Comparison of ENCODE assay signal across 9 mouse cellular contexts in genomic region chr5:114308765-114309679, GRCm38 (mm10). TPM values are rescaled to one million over a fixed set of nuclear protein-coding genes. Genes with fewer than 3 reads are reported as not detected.
DNase-seq lines count a peak whose midpoint lies in the region; ATAC-seq and TF ChIP-seq lines count a peak whose summit lies in the region.
"Had no signal": no experiment of that assay in that cellular context is flagged by ENCODE, and none has a peak within 500 bp of the region (broad histone marks: within the 10 kb centered on the region; RNA-seq: fewer than 3 reads in every experiment).

No protein-coding gene starts in this region.

- H3K9me3 ChIP-seq in heart, embryonic 12.5 days (replicated peaks) = no peaks in the 10 kb centered on the region
- H3K9me3 ChIP-seq in E14TG2a.4 (ENCODE audit: low read length) = no peaks in the 10 kb centered on the region
- H3K9me3 ChIP-seq in neural tube, embryonic 12.5 days = no peaks in the 10 kb centered on the region

- intact Hi-C loops in heart, postnatal 25 days (cut with DNase I) = loop anchor here (1.0 to 5.0 kb wide), 3 partner anchors 61 to 256 kb away; no protein-coding TSS in a partner anchor

- no peaks in the 10 kb centered on the region for H3K36me3 ChIP-seq in heart, embryonic 12.5 days
- H3K36me3 ChIP-seq in E14TG2a.4 (ENCODE audit: insufficient read depth, low read length) = no peaks in the 10 kb centered on the region
- H3K36me3 ChIP-seq in neural tube, embryonic 12.5 days = no peaks in the 10 kb centered on the region

- H3K9ac ChIP-seq in heart, embryonic 12.5 days = no peak overlapping the region
- no peak overlapping the region for H3K9ac ChIP-seq in neural tube, embryonic 12.5 days

- peak overlapping the region; percentile 20; the same call in 1 of the 2 replicates for H3K4me2 ChIP-seq in heart, embryonic 12.5 days
- H3K4me2 ChIP-seq in neural tube, embryonic 12.5 days (replicated peaks) = peak overlapping the region; percentile 39

- 55% methylated on average over 18 of the region's 18 CpGs for WGBS in heart, embryonic 12.5 days
- WGBS in neural tube, embryonic 12.5 days = 39% methylated on average over 18 of the region's 18 CpGs

- H3K4me3 ChIP-seq in heart, embryonic 12.5 days = no peak overlapping the region
- H3K4me3 ChIP-seq in E14TG2a.4 (replicated peaks; ENCODE audit: low read length) = peak overlapping the region; percentile 24
- no peak overlapping the region for H3K4me3 ChIP-seq in neural tube, embryonic 12.5 days

- peak; percentile 40 for TF ChIP-seq CTCF in E14TG2a.4 (conservative IDR thresholded peaks at IDR 0.05; ENCODE audit: low read length)

- peaks cover 11% of the 10 kb centered on the region for H3K27me3 ChIP-seq in heart, embryonic 12.5 days (replicated peaks)
- no peaks in the 10 kb centered on the region for H3K27me3 ChIP-seq in E14TG2a.4 (ENCODE audit: insufficient read depth, low read length)
- H3K27me3 ChIP-seq in neural tube, embryonic 12.5 days (replicated peaks) = peaks cover 13% of the 10 kb centered on the region

- no peak overlapping the region for H3K27ac ChIP-seq in heart, embryonic 12.5 days (ENCODE audit: poor library complexity, severe bottlenecking)
- H3K27ac ChIP-seq in neural tube, embryonic 12.5 days = no peak overlapping the region

- no peak for ATAC-seq in heart, embryonic 12.5 days (ENCODE audit: insufficient number of reproducible peaks, low FRiP score)
- ATAC-seq in neural tube, embryonic 12.5 days (ENCODE audit: low FRiP score, low read depth) = peak; percentile 66

- H3K4me1 ChIP-seq in heart, embryonic 12.5 days (replicated peaks) = no peaks in the 10 kb centered on the region
- peaks cover 22% of the 10 kb centered on the region for H3K4me1 ChIP-seq in E14TG2a.4 (replicated peaks; ENCODE audit: low read depth, low read length)
- H3K4me1 ChIP-seq in neural tube, embryonic 12.5 days = peaks cover 4% of the 10 kb centered on the region; the same call in 1 of the 2 replicates

- no peak for DNase-seq in heart, postnatal 25 days (ENCODE audit: low spot score)
- peak; percentile 89 for DNase-seq in embryo, embryonic 10.5 days (ENCODE audit: low spot score)
- DNase-seq in kidney, postnatal 14 days = peak; percentile 10
- DNase-seq in layer of hippocampus, adult 8-10 months (ENCODE audit: low spot score in 2 of 2) = no peak
- no peak for DNase-seq in urinary bladder, adult 2 months (ENCODE audit: low spot score)

RNA-seq across cellular contexts. Expression of gene Myo1h, which starts 20.1 kb away (rescaled TPM):
- polyA plus RNA-seq in heart, embryonic 12.5 days (2016; fragmentation: Nextera tagmentation; extraction: Ambion mirVana) = 0.64 and 0.68 TPM in 2 replicates
- not detected for total RNA-seq in heart, postnatal 25 days (2021)
- polyA plus RNA-seq in neural tube, embryonic 12.5 days (2016; fragmentation: Nextera tagmentation; extraction: Ambion mirVana) = 0.75 and 0.91 TPM in 2 replicates
- 1 to 10 TPM; 2.3 to 5.7 (median 4.3) TPM for total RNA-seq in layer of hippocampus, adult 8-10 months (2022)
- polyA plus RNA-seq in urinary bladder, adult 2 months (2012; rRNA removed) = 2.8 and 3.1 TPM in 2 replicates

RNA-seq across cellular contexts. Expression of gene Foxn4, which starts 35.4 kb away (rescaled TPM):
- polyA plus RNA-seq in heart, embryonic 12.5 days (2016; fragmentation: Nextera tagmentation; extraction: Ambion mirVana) = not detected in 2 replicates
- total RNA-seq in heart, postnatal 25 days (2021) = not detected
- 0.62 and 1.2 TPM in 2 replicates for polyA plus RNA-seq in neural tube, embryonic 12.5 days (2016; fragmentation: Nextera tagmentation; extraction: Ambion mirVana)
- not detected for total RNA-seq in layer of hippocampus, adult 8-10 months (2022)
- polyA plus RNA-seq in urinary bladder, adult 2 months (2012; rRNA removed) = not detected in 2 replicates
- polyA plus RNA-seq: spleen, adult 2 months had no signal

Comparison
In these comparisons a context has a peak if more than half of its experiments do, and no peak if none do; other contexts are left out.
1. DNase-seq: peak in embryo, embryonic 10.5 days (single experiment) and kidney, postnatal 14 days (single experiment); none in heart, postnatal 25 days (single experiment), layer of hippocampus, adult 8-10 months (0 of 2) and urinary bladder, adult 2 months (single experiment).